Mouse (Mus musculus) CH12.LX (cell line): Measurements from ENCODE around the gene Nme3. TPM values are rescaled to one million over a fixed set of nuclear protein-coding genes. Genes with fewer than 3 reads are reported as not detected.

Experiments used
- DNase-seq: peaks from one replicate; pipeline ENCODE4 v3.0.0-alpha.2; 2013; ENCODE audit errors: extremely low read depth
- H3K27ac ChIP-seq: 2 replicates; pipeline ENCODE4 v1.5.1; 2012; ENCODE audit warnings: low read depth, mild to moderate bottlenecking, control low read depth, moderate library complexity; ENCODE audit not compliant: insufficient read depth
- H3K27me3 ChIP-seq: replicated peaks from 2 replicates; pipeline ENCODE3; 2012; ENCODE audit warnings: inconsistent platforms
- H3K36me3 ChIP-seq, 2 experiments: replicated peaks in 1 of 2; 2 replicates each; pipeline versions ENCODE3 to v1.6.1; 2012; ENCODE audit warnings: inconsistent platforms in 1 of 2, low read length in 1 of 2, mild to moderate bottlenecking in 1 of 2, mixed read lengths in 1 of 2, moderate library complexity in 1 of 2; ENCODE audit not compliant: control insufficient read depth in 1 of 2, insufficient read depth in 1 of 2
- H3K4me1 ChIP-seq, 2 experiments: 2 replicates each; pipeline ENCODE4 v1.6.1; 2012; ENCODE audit warnings: inconsistent platforms in 1 of 2, moderate library complexity in 1 of 2; ENCODE audit not compliant: insufficient read depth in 2 of 2, control insufficient read depth in 1 of 2
- H3K4me2 ChIP-seq: 2 replicates; pipeline ENCODE4 v1.6.1; 2012; ENCODE audit warnings: low read depth, mild to moderate bottlenecking, control low read depth; ENCODE audit not compliant: poor library complexity, insufficient read depth, severe bottlenecking
- H3K4me3 ChIP-seq, 3 experiments: fragments of 150-350 bp in 1 of 3; sonication (generic) in 1 of 3; replicated peaks in 1 of 3; 2 replicates each; pipeline versions ENCODE3 to v1.5.1; 2011 to 2012; ENCODE audit warnings: low read depth in 2 of 3, low read length in 2 of 3, mild to moderate bottlenecking in 2 of 3, moderate library complexity in 2 of 3, control low read depth in 1 of 3, improper control_type of control experiment in 1 of 3, inconsistent platforms in 1 of 3, mixed read lengths in 1 of 3; ENCODE audit not compliant: poor library complexity in 1 of 3
- H3K79me2 ChIP-seq: replicated peaks from 2 replicates; pipeline ENCODE4 v1.6.1; 2012; ENCODE audit warnings: mild to moderate bottlenecking, moderate library complexity; ENCODE audit not compliant: control insufficient read depth, poor library complexity, insufficient read depth, severe bottlenecking; ENCODE audit errors: extremely low read depth
- H3K9ac ChIP-seq: 2 replicates; pipeline ENCODE4 v1.6.1; 2012; ENCODE audit warnings: low read depth, mild to moderate bottlenecking, control low read depth, moderate library complexity; ENCODE audit not compliant: insufficient read depth
- H3K9me3 ChIP-seq: replicated peaks from 2 replicates; pipeline ENCODE3; 2012; ENCODE audit warnings: low read length, inconsistent platforms, mixed read lengths
- BHLHE40 ChIP-seq: IDR thresholded peaks from 2 replicates; pipeline ENCODE4 v1.6.1; 2011; ENCODE audit warnings: mild to moderate bottlenecking, low read depth, low read length, improper control_type of control experiment
- CHD2 ChIP-seq: IDR thresholded peaks from 2 replicates; pipeline ENCODE4 v1.6.1; 2011; ENCODE audit warnings: low read length, improper control_type of control experiment
- ELF1 ChIP-seq: IDR thresholded peaks from 2 replicates; pipeline ENCODE4 v1.6.1; 2014; ENCODE audit warnings: low read depth, mild to moderate bottlenecking, inconsistent platforms, low read length, improper control_type of control experiment
- ETS1 ChIP-seq: conservative IDR thresholded peaks from 2 replicates; pipeline ENCODE4 v1.6.1; 2012; ENCODE audit warnings: low read depth, mild to moderate bottlenecking, inconsistent platforms, low read length, improper control_type of control experiment, moderate library complexity
- GABPA ChIP-seq: IDR thresholded peaks from 2 replicates; pipeline ENCODE4 v1.6.1; 2012; ENCODE audit warnings: low read depth, low read length, improper control_type of control experiment, inconsistent platforms; ENCODE audit not compliant: insufficient replicate concordance
- HCFC1 ChIP-seq: IDR thresholded peaks from 2 replicates; pipeline ENCODE4 v1.6.1; 2012; ENCODE audit warnings: low read depth, mild to moderate bottlenecking, inconsistent platforms, low read length, improper control_type of control experiment
- KAT2A ChIP-seq: IDR thresholded peaks from 2 replicates; pipeline ENCODE4 v1.6.1; 2012; ENCODE audit warnings: low read length, improper control_type of control experiment, inconsistent platforms; ENCODE audit not compliant: insufficient replicate concordance
- MAFK ChIP-seq: IDR thresholded peaks from 2 replicates; pipeline ENCODE4 v1.6.1; 2011; ENCODE audit warnings: low read length, improper control_type of control experiment; ENCODE audit not compliant: insufficient replicate concordance
- MAX ChIP-seq: IDR thresholded peaks from 2 replicates; pipeline ENCODE4 v1.6.1; 2011; ENCODE audit warnings: low read length, improper control_type of control experiment
- MXI1 ChIP-seq: IDR thresholded peaks from 2 replicates; pipeline ENCODE4 v1.6.1; 2011; ENCODE audit warnings: mild to moderate bottlenecking, low read depth, low read length, improper control_type of control experiment
- MYC ChIP-seq: IDR thresholded peaks from 2 replicates; pipeline ENCODE4 v1.6.1; 2011; ENCODE audit warnings: low read depth, mild to moderate bottlenecking, improper control_type of control experiment, low read length
- NELFE ChIP-seq: IDR thresholded peaks from 2 replicates; pipeline ENCODE4 v1.6.1; 2011; ENCODE audit warnings: low read depth, low read length, improper control_type of control experiment
- NRF1 ChIP-seq: IDR thresholded peaks from 2 replicates; pipeline ENCODE4 v1.6.1; 2014; ENCODE audit warnings: low read depth, mild to moderate bottlenecking, inconsistent platforms, low read length, improper control_type of control experiment, moderate library complexity
- PAX5 ChIP-seq: IDR thresholded peaks from 2 replicates; pipeline ENCODE4 v1.6.1; 2012; ENCODE audit warnings: low read length, inconsistent platforms, mixed read lengths
- POLR2A ChIP-seq: IDR thresholded peaks from 2 replicates; pipeline ENCODE4 v1.6.1; 2011; ENCODE audit warnings: low read depth, mild to moderate bottlenecking, improper control_type of control experiment, low read length
- RCOR1 ChIP-seq: conservative IDR thresholded peaks from 2 replicates; pipeline ENCODE4 v1.6.1; 2012; ENCODE audit warnings: low read depth, mild to moderate bottlenecking, inconsistent platforms, low read length, improper control_type of control experiment
- SIN3A ChIP-seq: IDR thresholded peaks from 2 replicates; pipeline ENCODE4 v1.6.1; 2012; ENCODE audit warnings: low read length, improper control_type of control experiment, inconsistent platforms
- UBTF ChIP-seq: IDR thresholded peaks from 2 replicates; pipeline ENCODE4 v1.6.1; 2012; ENCODE audit warnings: low read depth, mild to moderate bottlenecking, inconsistent platforms, low read length, improper control_type of control experiment, moderate library complexity
- USF1 ChIP-seq: IDR thresholded peaks from 2 replicates; pipeline ENCODE4 v1.6.1; 2014; ENCODE audit warnings: low read depth, mild to moderate bottlenecking, inconsistent platforms, low read length, improper control_type of control experiment
- USF2 ChIP-seq: conservative IDR thresholded peaks from 2 replicates; pipeline ENCODE4 v1.6.1; 2011; ENCODE audit warnings: low read depth, low read length, improper control_type of control experiment
- ZC3H11A ChIP-seq: IDR thresholded peaks from 2 replicates; pipeline ENCODE4 v1.6.1; 2012; ENCODE audit warnings: low read depth, mild to moderate bottlenecking, inconsistent platforms, low read length, improper control_type of control experiment
- ZKSCAN1 ChIP-seq: IDR thresholded peaks from 2 replicates; pipeline ENCODE4 v1.6.1; 2012; ENCODE audit warnings: low read depth, inconsistent platforms, low read length, improper control_type of control experiment, borderline replicate concordance
- ZMIZ1 ChIP-seq: IDR thresholded peaks from 2 replicates; pipeline ENCODE4 v1.6.1; 2012; ENCODE audit warnings: low read depth, mild to moderate bottlenecking, inconsistent platforms, low read length, improper control_type of control experiment
- ZNF384 ChIP-seq: IDR thresholded peaks from 2 replicates; pipeline ENCODE4 v1.6.1; 2012; ENCODE audit warnings: low read depth, low read length, improper control_type of control experiment, inconsistent platforms
- dilution Hi-C: fragments of 300-500 bp; cut with MboI; formaldehyde crosslinking; loops from 2 replicates; pipeline ENCODE4 v1.14.3; 2020; ENCODE audit warnings: low sequenced_read_pairs; ENCODE audit not compliant: extremely low pct_unique_long_range_greater_than_20kb, extremely low pct_ligation_motif_present
- in situ Hi-C: fragments of 300-500 bp; cut with MboI; formaldehyde crosslinking; loops from 3 replicates; pipeline ENCODE4 v1.14.3; 2019; ENCODE audit warnings: low sequenced_read_pairs, low pct_ligation_motif_present, low pct_unique_long_range_greater_than_20kb, mixed read lengths
- polyA plus RNA-seq: library from polyadenylated mRNA; unstranded; fragments of >175 nt; gene quantifications from 2 replicates; pipeline ENCODE4 v1.2.1, GENCODE M21; 2012; ENCODE audit warnings: low read depth; ENCODE audit not compliant: insufficient read length
- total RNA-seq, 2 experiments: library from RNA; depleted of rRNA; stranded (reverse); fragments of 300-350 nt in 1 of 2; fragments of >200 nt in 1 of 2; gene quantifications; 2 replicates each; pipeline ENCODE4 v1.2.3; 2012 to 2014

The Nme3 gene
- total RNA-seq (2012; rRNA removed) (16.7 and 22.0 TPM in 2 replicates), total RNA-seq (2014; rRNA removed) (11.4 and 11.9 TPM in 2 replicates), polyA plus RNA-seq (13.8 and 14.4 TPM in 2 replicates)

DNA sequence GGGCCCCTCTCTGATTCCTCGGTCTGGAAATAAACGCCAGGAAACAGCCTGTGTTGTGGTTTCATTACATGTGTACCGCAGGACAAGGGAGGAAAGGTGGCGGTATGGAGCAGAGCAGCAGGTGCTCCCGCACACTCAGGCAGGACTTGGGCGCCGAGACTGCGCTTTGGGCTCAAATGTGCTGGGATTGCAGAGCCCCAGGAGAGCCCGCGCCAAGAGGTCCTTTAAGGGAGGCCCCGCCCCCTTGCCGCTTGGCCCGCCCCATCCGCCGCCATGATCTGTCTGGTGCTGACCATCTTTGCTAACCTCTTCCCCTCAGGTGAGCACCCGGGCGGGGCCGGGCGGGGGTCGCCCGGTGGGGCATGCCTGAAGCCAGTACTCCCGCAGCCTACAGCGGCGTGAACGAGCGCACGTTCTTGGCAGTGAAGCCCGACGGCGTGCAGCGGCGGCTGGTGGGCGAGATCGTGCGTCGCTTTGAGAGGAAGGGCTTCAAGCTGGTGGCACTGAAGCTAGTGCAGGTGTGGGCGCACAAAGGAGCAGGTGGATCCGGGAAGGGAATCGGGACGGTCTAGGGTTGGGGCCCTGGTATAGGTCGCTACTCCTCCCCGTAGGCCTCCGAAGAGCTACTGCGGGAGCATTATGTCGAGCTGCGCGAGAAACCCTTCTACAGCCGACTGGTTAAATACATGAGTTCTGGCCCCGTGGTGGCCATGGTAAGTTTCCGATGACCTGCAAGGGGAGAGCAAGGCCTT, at the start of gene Nme3:
Gene Nme3, plus strand, starts transcription at position 260 of the 752 bp plus-strand sequence.
- peak within 1 kb of the TSS; percentile 68 for H3K27ac ChIP-seq
- peaks cover 67 to 72% of the 10 kb centered on the region in 2 experiments for H3K36me3 ChIP-seq
- in situ Hi-C loops (no loop called here), dilution Hi-C loops (no loop called here)
- H3K9ac ChIP-seq, result peak within 1 kb of the TSS; percentile 74
- no peaks in the 10 kb centered on the region for H3K27me3 ChIP-seq
- no peaks in the 10 kb centered on the region for H3K9me3 ChIP-seq
- DNase-seq, result peak; percentile 73
- peaks cover 15% of the 10 kb centered on the region for H3K79me2 ChIP-seq
- TF ChIP-seq USF2, result no peak
- peak; percentile 42; the same call in 1 of the 2 replicates for TF ChIP-seq POLR2A
- TF ChIP-seq ELF1, result no peak
- TF ChIP-seq UBTF, result no peak
- no peak for TF ChIP-seq ETS1
- TF ChIP-seq PAX5, result no peak
- TF ChIP-seq SIN3A, result peak; percentile 53; the same call in 1 of the 2 replicates
- TF ChIP-seq NELFE, result no peak
- no peak for TF ChIP-seq RCOR1
- H3K4me3 ChIP-seq, result peak within 1 kb of the TSS; percentile 83 to 94 (median 92)
- H3K4me2 ChIP-seq, result peak within 1 kb of the TSS; percentile 91
- H3K4me1 ChIP-seq, result peaks cover 12 to 54% of the 10 kb centered on the region in 2 experiments

DNA sequence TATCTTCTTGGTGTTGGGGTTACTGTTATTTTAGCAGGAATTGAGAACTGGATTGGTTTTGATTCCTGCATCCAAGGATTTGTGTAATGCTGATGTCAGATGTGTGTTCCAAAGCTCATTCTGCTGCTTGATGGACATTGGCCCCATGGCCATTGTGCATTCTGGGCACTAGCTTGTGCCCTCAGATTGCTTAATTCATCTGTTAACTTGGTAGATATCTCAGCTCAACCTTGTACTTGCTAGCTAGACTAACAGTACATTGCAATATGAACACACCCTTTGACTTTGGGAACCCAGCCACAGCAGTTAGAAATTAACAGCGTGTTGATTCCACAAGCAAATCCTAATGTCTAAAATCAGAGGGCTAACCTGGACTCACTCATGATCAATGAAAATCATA, 48.9 kb upstream of the Nme3 start:
- dilution Hi-C loops, result no loop called here

GRCm38 (mm10) chr17:24848600-24849031, 47.7 kb upstream of the Nme3 start:
- no peaks in the 10 kb centered on the region for H3K9me3 ChIP-seq
- no peak for TF ChIP-seq USF1
- TF ChIP-seq MAX, result no peak
- TF ChIP-seq ZKSCAN1, result no peak
- TF ChIP-seq ZC3H11A, result no peak
- no peak for TF ChIP-seq MXI1
- no peak for TF ChIP-seq ELF1
- no peak for TF ChIP-seq ZNF384
- TF ChIP-seq KAT2A, result no peak
- no peak for TF ChIP-seq RCOR1
- no peak for TF ChIP-seq BHLHE40
- no peak for TF ChIP-seq NRF1
- no peak for TF ChIP-seq MYC
- no peak for TF ChIP-seq ZMIZ1
- no peak for TF ChIP-seq POLR2A
- TF ChIP-seq MAFK, result no peak
- TF ChIP-seq HCFC1, result no peak
- no peak for TF ChIP-seq GABPA
- TF ChIP-seq, all 38 proteins: peak for 0
- dilution Hi-C loops (no loop called here), in situ Hi-C loops (no loop called here)
- Histone ChIP-seq H3K79me2 (no peaks in the 10 kb centered on the region), H3K4me1 (peaks cover 0 to 25% of the 10 kb centered on the region in 2 experiments; a peak in 2 of 4 replicates), H3K4me3 (peak overlapping the region in 2 of 3 experiments; percentile 74 to 75), H3K27me3 (peaks cover 10% of the 10 kb centered on the region), H3K4me2 (peak overlapping the region; percentile 42), H3K36me3 (peaks cover 8 to 16% of the 10 kb centered on the region in 2 experiments), H3K9ac (no peak overlapping the region; the same call in 1 of the 2 replicates), H3K27ac (no peak overlapping the region)
- DNase-seq, result no peak

More for the DNA sequence above, 48.9 kb upstream of the Nme3 start:
- Histone ChIP-seq H3K79me2 (no peaks in the 10 kb centered on the region), H3K9me3 (no peaks in the 10 kb centered on the region), H3K4me2 (no peak overlapping the region), H3K36me3 (peaks cover 0 to 5% of the 10 kb centered on the region in 2 experiments), H3K27ac (no peak overlapping the region), H3K4me1 (peaks cover 0 to 25% of the 10 kb centered on the region in 2 experiments; a peak in 2 of 4 replicates), H3K27me3 (peaks cover 10% of the 10 kb centered on the region), H3K4me3 (no peak overlapping the region), H3K9ac (no peak overlapping the region)
- no peak for DNase-seq
- in situ Hi-C loops, result no loop called here
- TF ChIP-seq MYC (no peak), POLR2A (no peak), KAT2A (no peak), CHD2 (no peak)
